Mouse (Mus musculus) urinary bladder, postnatal 4 days (tissue): ENCODE results near the gene Urb2.
A peak's percentile ranks its signal among the peaks of the same experiment; 100 is the strongest.

ENCODE experiments used
- DNase-seq, 2 experiments: peaks; one replicate each; pipeline ENCODE4 v3.0.0; 2021 to 2022; ENCODE audit warnings: low spot score in 2 of 2

The Urb2 gene

DNA sequence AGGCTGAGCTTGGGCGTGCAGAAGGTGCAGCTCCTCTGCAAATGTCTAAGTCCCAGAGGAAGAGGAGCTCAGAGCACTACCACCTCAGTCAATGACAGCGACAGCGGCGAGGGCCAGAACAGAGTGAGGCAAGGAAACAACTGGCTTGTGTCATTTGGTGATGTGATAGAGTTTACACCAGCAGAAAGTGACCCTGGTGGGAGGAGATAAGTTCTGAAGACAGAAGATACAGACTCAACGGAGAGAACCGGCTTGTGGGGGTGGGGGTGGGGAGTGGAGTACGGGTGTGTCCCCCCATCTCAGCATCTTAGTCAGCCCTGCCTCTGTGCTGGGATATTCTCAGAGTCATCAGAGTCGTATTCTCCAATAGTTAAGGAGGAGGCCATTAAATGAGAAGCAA is 56.1 kb downstream of the Urb2 start:
- no peak for DNase-seq

DNA sequence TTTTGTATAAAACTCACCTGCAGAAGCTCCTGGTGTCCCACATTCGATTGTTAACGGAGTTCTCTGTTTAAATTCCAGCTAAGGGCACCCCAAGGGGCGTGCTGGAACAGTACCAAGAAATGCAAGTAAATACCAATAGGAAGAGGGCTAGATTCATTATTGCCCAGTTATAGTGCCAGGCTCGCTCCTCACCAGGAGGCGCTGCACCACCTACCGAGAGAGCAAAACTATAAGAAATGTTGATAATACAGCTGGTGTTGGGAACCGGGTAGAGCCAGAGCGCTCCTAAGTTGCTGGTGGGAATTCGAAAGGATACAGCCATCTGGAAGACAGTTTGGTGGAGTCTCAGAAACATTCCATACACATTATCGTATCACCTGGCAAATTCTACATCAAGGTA is 56.7 kb downstream of the Urb2 start:
- no peak for DNase-seq

DNA sequence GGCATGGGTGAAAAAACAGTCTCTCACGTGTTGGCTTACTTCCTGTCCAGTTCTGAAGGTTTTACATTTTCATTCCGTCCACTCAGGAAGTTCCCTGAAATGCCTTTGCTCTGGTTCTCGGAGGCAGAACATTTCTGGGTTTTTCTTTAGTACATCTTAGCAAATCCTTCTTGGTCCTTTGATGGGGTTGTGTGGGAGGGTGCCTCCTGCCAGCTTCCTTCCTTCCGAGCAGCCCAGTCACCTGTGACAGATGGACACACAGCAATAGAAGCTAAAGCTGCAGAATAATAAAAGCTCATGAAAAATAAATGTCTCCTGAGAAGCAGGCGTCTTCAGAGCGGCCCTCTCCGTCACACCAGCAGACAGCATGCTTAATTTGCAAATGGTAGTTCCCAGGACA is 57.7 kb downstream of the Urb2 start:
- DNase-seq: no peak

DNA sequence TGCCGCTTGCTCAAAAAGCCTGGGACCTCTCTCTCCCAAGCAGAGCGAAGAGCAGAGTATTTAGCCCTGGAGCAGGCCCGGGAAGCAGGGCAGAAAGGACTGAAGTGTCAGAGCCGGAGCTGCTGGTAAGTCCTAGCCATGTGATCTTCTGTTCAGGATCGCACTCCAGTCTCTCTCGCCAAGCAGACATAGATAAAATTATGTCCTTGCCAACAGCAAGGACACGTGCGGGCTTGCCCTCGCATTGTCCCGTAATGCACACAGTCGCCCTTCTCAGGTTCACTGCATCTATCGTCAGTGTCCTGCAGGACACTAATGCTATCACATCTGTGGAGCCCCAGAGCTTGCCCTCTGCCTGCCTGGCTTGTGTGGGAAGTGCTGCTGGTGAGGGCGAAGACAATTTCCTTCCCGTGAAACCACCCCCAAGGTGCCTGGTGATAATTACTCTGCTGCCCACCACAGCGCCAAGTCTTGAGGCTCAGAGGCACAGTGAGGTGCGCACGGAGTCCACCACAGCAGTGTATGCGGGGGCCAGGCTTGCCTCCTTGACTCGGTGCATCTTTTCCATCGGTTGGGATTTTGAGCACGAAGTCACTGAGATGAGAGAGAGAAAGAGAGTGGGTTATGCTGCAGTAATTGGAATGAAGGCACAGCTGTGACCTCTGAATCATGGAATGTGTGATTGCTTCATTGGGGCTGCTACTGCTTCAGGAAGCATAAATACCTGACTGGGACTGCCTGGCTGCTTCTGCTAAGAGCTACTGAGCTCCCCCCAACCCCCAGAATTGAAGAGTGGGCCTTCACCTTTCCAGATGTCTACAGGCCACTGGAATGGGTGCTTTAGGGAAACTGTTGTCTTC is 59.4 kb downstream of the Urb2 start:
- DNase-seq: no peak

DNA sequence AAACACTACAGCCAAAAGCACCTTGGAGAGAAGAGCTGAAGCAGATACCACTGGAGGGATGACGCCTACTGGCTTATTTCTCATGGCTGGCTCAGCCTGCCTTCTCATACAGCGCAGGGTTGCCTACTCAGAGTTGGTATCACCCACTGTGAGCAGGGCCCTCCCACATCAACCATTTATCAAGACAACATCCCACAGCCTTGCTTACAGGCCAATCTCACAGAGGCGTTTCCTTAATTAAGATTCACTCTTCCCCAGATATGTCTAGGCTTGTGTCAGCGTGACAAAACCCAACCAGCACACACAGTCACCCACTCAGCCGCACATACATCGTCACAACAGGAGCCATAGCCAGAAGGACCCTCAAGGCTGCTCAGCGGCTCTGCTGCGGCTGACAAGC is 61.3 kb downstream of the Urb2 start:
- no peak for DNase-seq

DNA sequence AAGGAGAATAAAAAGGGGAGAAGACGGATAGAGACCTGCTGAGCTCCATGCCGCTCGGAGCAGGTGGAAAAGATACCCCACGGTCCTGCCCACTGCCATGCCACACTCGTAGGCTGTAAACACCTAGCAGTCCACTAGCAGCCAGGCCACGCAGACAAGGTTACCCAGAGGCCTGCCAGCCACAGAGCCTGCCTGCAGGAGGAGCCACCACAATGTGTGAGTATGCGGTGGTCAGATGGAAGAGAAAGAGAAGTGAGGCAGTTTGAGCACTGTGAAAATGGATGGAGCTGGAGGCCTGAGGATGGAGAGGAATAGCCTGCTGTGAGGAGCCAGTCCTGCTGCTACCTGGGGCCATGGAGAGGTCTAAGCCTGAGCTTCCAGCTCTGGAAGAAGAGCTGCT is 62.3 kb downstream of the Urb2 start:
- no peak for DNase-seq

DNA sequence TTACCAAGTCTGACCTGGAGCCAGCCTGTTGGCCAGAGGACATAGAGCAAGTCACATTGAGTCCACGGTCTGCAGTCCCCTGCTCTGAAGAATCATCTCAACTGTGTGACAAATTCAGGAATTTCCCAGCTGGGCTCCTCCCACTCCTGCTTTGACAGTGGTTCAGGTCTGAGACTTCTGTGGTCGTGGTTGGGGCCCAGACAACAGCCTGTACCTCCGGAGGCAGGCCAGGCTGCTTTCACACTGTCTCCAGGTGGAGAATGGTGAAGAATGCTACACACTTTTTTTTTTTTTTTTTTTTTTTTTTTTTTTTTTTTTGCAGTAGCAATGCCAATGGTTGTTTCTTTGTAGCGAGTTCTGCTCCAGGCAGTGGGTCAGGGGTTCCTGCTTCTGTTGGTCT is 64.4 kb downstream of the Urb2 start:
- no peak for DNase-seq

DNA sequence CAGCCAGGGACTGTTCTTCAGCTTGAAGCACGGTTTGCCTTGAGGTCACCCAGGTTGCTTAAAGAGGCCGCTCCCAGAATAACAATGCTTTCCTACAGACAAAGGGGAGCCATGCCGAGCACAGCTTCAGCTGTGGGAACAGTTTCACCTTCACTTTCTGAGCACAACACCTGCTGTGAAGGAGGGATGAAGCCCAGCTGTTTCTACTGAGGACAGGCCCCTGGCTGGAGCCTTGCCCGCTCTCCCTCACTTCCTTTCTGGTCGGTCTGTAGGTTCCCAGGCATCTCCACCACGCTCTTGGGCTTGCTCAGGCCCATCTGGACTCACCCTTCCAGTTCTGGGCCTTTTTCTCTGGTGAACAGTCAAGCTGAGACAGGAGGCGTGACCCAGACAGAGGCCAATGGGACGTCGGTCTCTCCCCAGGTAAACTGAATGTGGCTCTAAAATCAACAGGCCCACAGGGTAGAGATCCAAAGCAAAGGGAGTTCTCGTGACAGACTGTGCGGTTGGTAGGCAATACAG is 66.8 kb downstream of the Urb2 start:
- peak in 1 of 2 experiments; percentile 35 for DNase-seq

DNA sequence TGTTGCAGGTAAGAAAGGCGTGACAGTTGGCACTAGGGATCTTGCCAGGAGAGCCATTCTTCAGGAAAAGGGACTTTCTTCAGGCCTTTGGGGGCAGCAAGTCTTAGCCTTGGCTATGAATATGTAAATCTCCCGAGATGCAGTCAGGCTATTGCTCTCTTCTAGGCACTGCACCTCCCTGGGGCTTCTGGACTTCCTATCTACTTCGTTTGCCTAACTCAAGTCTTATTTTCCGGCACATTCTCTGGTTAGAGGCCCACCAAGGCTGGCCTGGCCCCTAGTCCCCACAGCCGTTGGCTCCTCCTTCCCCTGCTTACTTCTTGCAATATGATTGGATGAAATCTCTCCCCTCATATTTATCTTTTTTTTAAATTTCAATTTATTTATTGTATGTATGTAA is 67.7 kb downstream of the Urb2 start:
- DNase-seq: no peak

DNA sequence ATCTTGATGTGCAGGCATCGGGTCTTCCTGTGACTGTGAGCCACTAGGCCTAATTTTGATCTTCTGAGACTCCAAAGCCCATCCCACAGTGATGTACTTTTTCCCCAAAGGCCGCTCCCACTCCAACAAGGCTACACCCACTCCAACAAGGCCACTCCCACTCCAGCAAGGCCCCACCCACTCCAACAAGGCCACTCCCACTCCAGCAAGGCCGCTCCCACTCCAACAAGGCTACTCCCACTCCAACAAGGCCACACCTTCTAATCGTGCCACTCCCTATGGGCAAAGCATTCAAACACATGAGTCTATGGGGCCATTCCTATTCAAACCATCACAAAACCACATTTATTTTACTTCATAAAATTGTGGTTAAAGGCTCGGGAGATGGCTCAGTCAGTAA is 69.2 kb downstream of the Urb2 start:
- DNase-seq: no peak
